Mouse (Mus musculus) liver (tissue): ENCODE results near the gene Megf8.
"Not testable (repeated sequence)": the region's sequence is repeated elsewhere in the genome, so short reads cannot be mapped to it uniquely, and the experiment has no call there.

Source experiments
- DNase-seq: peaks from one replicate; pipeline ENCODE4 v3.0.0-alpha.2; 2020; ENCODE audit warnings: mixed read lengths

Megf8 gene

DNA sequence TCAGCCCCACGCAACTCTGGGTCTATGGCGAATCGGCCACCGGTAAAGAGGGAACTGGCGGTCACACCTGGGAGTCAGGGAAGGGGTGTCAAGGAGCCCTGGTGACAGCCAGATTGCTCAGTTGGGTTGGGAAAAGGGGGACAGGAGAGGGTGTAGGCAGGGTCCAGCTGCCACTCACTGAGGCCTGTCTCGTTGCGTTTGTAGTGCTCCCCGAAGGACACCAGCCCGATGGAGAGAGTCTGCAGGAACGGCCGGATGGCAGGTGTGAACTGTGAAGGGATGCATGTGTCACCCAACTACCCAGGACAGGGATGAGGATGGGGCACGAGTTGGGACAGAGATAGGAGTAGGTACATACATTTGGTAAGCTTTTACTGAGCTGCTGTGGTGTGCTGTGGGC, 68.3 kb downstream of the Megf8 start:
- DNase-seq: no peak

DNA sequence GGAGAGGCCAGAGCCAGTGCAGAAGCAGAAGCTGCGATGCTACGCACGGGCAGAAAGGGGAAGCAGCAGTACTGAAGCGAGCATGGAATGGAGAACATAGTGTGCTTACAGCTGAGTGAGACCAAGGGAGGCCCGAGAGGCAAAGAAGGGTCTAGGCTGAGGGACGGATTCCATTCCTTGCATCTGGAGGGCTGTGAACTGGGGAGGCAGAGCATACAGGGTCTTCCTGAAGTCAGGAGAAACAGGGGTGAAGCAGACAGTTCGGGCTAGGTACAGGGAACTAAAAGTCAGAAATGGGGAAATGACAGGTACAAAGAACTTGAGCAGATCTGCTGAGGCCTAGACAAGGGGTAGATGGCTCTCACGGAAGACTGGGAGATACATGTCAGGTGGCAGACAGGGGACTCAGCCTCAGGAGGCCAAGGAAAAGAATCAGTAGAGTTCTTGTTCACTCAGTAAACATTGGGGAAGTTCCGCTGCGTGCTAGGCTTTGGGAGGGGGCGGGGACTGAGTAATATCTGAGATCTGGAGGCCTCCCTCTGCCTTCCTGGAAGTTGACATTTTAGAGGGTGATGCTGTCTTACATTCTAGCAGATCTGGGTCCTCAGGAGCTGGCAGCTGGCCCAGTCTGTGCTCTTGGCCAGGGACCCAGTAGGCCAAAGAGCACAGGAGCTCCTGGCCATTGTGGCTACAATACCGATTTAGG, 69.0 kb downstream of the Megf8 start:
- peak; percentile 64 for DNase-seq

- DNase-seq: no peak
These were observed 71.0 kb downstream of the Megf8 start for GRCm38 (mm10) chr7:25387811-25388440.

GRCm38 (mm10) chr7:25388916-25389315, 72.0 kb downstream of the Megf8 start:
- no peak for DNase-seq

DNA sequence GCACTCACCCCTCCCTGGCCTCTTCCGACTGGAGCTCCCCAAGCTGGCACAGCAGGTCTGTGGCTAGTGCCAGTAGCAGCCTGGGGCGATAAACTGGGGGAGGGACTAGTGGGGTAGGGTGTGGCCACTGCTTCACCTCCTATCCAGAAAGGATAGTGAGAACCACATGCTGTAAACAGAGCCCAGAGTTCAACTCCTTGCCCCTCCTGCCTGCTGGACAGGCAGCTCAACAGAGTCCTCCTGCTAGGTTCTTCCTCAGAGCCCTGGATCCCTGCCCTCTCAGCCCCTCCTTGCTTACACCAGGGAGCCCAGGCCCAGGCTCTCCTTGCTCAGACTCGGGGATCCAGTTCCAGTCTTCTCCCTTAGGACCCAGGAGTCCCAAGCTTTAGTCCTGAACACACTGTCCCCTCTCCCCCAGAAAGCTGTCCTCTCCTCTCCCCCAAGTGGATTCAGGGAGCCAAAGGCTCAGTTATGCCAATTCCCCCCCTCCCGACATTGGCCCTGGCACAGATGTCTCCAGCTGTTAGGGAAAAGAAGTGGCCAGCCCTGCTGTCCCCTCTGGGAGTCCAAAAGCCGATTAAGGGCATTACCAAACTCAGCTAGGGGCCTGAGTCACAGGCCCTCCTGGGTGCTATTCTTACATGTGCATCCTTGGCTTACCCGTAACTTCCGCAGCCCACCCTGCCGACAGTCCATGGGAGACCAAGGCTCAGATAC, 73.2 kb downstream of the Megf8 start:
- peak; percentile 84 for DNase-seq

DNA sequence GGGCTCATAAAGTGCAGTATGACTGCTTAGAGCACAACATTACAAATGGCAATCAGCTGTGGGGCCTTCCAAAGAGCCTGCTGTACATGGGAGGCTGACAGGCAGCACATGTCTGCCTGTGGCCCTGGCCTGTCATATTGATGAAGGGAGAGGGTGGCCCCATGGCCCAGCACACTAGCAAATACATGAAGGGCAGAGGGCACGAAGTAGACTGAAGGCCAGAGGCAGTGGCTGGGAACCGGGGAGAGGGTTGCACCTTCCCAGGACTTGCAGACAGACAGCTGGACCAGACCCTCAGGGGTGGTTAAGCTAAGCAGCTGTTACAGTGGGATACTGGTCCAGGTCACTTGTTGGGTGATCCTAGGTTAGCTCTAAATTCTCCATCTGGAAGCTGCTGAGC, 74.0 kb downstream of the Megf8 start:
- DNase-seq: no peak

- no peak for DNase-seq
These were observed 75.0 kb downstream of the Megf8 start for GRCm38 (mm10) chr7:25391856-25392453.

- no peak for DNase-seq
These were observed 75.9 kb downstream of the Megf8 start for GRCm38 (mm10) chr7:25392851-25393250.

DNA sequence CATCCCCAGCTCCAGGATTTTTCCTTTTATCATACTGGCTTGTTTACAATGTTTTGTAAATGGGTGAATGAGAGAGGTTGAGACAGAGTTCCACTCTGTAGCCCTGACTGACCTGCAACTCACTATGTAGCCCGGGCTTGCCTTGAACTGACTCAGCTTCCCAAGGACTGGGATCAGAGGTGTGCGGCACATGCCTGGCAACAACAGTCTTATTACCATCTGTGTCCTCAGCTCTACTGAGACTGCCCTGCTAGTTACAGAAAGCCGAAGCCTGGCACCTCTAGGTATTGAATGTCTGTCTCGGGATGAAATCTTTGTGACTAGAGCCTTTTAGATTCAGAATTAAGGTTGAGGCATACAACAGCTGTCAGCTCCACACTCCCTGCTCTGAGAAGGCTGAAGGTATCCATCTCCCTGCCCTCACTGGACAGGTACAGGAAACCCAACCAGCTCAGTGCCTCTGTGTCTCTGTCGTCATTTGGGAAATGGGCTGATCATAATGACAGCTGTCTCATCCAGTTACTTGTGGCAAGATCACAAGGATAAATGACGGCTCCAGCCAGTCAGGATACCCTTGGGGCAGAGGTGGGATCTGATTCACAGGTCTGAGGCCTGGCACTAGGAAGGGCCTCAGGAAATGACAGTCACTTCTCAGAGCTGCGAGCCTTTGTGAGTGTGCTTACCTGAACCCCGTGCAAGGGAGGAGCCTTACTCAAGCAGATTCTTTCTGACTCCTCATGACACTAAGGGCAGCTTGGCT, 76.7 kb downstream of the Megf8 start:
- no peak for DNase-seq

- DNase-seq: no peak
These were observed 77.8 kb downstream of the Megf8 start for GRCm38 (mm10) chr7:25394754-25395153.

GRCm38 (mm10) chr7:25395186-25395557, 78.2 kb downstream of the Megf8 start:
- peak; percentile 17 for DNase-seq

- DNase-seq: peak; percentile 93
These were observed 78.9 kb downstream of the Megf8 start for GRCm38 (mm10) chr7:25395558-25396521.

DNA sequence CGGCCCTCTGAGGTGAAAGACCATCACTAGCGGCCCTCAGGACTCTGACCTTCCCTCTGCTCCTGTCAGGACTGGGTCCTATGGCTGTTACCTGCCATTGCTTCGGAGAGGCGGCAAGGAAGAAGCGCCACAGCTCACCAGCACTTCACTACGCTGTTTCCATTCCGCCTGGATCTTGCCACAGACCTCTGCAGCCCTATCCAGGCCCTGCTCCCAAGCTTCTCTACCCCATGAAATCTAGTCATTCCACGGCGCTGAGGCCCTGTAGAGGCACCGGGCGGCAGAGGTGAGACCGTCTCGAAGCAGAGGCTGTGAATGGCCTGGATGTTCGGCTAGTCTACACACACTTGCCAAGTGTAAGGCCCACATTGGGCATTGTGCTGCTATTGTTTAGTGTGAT, 79.7 kb downstream of the Megf8 start:
- DNase-seq: no peak

DNA sequence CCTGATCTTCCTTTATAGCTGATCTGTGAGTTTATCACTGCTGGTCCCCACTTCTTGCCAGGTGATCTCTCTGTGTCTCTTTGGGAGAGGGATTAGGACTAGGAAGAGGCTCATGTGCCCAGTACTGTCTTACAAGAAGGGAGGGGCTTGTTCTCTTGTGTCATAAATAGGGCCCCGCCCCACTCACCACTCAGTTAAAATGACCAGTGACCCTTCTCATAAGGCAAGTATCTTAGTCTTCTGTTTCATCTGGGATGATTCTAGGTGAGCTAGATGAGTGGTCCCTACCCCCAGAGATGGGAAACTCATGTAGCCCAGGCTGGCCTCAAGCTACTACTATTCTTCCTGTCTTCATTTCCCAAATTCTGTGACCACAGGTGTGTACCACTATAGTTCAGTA, 81.6 kb downstream of the Megf8 start, which contains the start of gene Lipe:
Gene Lipe, minus strand, starts transcription at position 101 of the 400 bp plus-strand sequence.
- no peak for DNase-seq

DNA sequence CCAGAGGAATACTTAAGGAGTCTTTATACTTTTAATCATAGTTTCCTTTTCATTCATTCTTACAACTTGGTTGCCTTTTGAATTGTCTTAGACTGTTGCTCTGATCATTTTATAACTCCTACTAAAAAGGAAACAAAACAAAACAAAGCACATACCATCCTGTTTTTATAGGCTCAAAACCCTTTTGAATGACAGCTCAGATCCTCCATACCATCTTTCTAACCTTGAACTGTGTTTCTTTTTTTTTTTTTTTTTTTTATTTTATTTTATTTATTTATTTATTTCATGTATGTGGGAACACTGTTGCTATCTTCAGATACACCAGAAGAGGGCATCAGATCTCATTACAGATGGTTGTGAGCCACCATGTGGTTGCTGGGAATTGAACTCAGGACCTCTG, 82.1 kb downstream of the Megf8 start:
- DNase-seq: not testable (repeated sequence)

- DNase-seq: no peak
These were observed 84.6 kb downstream of the Megf8 start for GRCm38 (mm10) chr7:25401551-25401950.

DNA sequence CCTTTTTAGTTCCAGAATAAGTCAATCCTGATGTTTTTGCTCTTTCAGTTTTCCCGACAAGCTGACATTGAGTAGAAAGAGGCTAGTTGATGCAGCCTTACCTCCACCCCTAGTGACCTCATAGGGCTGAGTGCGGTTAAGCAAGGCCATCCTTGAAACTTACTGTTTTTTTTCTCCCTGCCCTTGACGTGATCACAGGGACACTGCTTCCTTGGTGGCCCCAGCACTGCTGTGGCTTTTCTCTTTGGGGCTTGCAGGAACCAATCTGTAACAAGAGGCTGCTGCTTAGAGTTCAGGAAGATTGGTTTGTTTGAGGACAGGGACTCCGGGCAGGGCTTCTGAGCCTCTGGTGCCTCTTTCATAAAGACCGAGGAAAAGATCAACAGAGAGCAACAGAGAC, 85.0 kb downstream of the Megf8 start:
- DNase-seq: no peak

GRCm38 (mm10) chr7:25402671-25403101, 85.7 kb downstream of the Megf8 start:
- DNase-seq: peak; percentile 66

DNA sequence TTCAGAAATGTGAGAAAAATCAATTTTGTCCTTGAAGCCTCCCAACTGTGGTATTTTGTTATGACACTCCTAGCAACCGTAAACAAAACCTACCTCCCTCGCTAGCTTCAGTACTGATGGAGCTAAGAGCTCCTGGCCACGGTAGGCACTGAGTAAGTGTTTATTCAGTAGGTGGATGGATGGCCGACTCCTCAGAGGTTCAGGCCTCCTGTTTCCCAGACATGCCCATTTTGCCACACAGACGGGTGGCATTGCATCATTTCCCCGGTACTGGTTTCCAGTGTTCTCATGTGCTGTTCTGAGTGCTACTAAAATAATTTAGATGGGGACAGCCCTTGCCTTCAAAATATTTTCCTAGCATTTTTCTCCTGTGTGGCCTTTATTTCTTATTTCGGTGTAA, 89.5 kb downstream of the Megf8 start:
- DNase-seq: no peak

- peak; percentile 23 for DNase-seq
These were observed 92.3 kb downstream of the Megf8 start for GRCm38 (mm10) chr7:25409114-25409760.
